Mouse (Mus musculus) hindbrain, embryonic 14.5 days (tissue): ENCODE results near the gene Gm33543. TPM values are rescaled to one million over a fixed set of nuclear protein-coding genes. Genes with fewer than 3 reads are reported as not detected.
A peak's percentile ranks its signal among the peaks of the same experiment; 100 is the strongest.

Experiments
- ATAC-seq: fragments of 200-750 bp; cut with Nextera tagmentation; 2 replicates; pipeline ENCODE4 v1.8.0; 2017; ENCODE audit warnings: moderate number of reproducible peaks, mild to moderate bottlenecking, moderate TSS enrichment, moderate library complexity; ENCODE audit not compliant: low FRiP score
- DNase-seq: peaks from one replicate; pipeline ENCODE4 v3.0.0-alpha.2; 2015; ENCODE audit warnings: low spot score
- H3K27ac ChIP-seq: fragments of 300-500 bp; sonication (generic); 2 replicates; pipeline ENCODE4 v1.5.1; 2014; ENCODE audit warnings: mild to moderate bottlenecking, moderate library complexity
- H3K27me3 ChIP-seq: fragments of 300-500 bp; sonication (generic); 2 replicates; pipeline ENCODE4 v1.6.1; 2014; ENCODE audit warnings: mild to moderate bottlenecking, low read length, mixed read lengths; ENCODE audit not compliant: control insufficient read depth, insufficient read depth
- H3K36me3 ChIP-seq: fragments of 300-500 bp; sonication (generic); replicated peaks from 2 replicates; pipeline ENCODE4 v1.6.1; 2014; ENCODE audit not compliant: control insufficient read depth, insufficient read depth
- H3K4me1 ChIP-seq: fragments of 300-500 bp; sonication (generic); replicated peaks from 2 replicates; pipeline ENCODE4 v1.6.1; 2014; ENCODE audit warnings: antibody characterized with exemption, low read length, mixed read lengths; ENCODE audit not compliant: control insufficient read depth, insufficient read depth
- H3K4me2 ChIP-seq: fragments of 300-500 bp; sonication (generic); replicated peaks from 2 replicates; pipeline ENCODE4 v1.6.1; 2014; ENCODE audit warnings: mild to moderate bottlenecking, moderate library complexity
- H3K4me3 ChIP-seq: fragments of 300-500 bp; sonication (generic); replicated peaks from 2 replicates; pipeline ENCODE4 v1.5.1; 2014; ENCODE audit warnings: mild to moderate bottlenecking, low read length
- H3K9ac ChIP-seq: fragments of 300-500 bp; sonication (generic); 2 replicates; pipeline ENCODE4 v1.6.1; 2014
- H3K9me3 ChIP-seq: fragments of 300-500 bp; sonication (generic); 2 replicates; pipeline ENCODE4 v1.6.1; 2016; ENCODE audit warnings: low read length; ENCODE audit not compliant: control insufficient read depth
- WGBS: fragments of 180-500 bp; shearing (Covaris S2); extraction: QIAGEN DNeasy Blood & Tissue Kit; methylation state at CpG from one replicate; pipeline ENCODE4 v1.1.7; 2014; 5-methylcytosine and 5-hydroxymethylcytosine counted together
- polyA plus RNA-seq: library from polyadenylated mRNA; unstranded; fragments of >200 nt; fragmentation: Nextera tagmentation; extraction: Ambion mirVana; gene quantifications from 2 replicates; pipeline ENCODE4 v1.2.1, GENCODE M21; 2014

Gm33543 gene
- polyA plus RNA-seq, 1 experiment from 2014 or later: not detected

DNA sequence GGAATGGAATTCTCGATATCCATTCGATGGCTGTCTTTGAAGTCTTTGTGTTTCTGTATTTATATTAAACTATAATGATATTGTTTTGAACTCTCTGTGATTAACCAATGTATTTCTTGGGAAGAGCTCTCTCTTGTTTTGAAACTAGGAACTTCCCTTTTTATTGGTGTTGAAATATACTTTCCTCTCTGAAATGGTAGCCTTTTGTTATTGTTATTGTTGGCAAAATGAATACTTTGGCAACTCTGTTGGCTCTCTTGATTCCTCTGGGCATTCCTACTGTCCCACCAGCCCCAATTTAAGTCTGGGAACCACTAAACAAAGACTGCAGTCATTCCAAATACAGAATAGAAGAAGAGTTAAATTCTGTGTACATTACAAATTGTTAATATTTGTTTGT lies 24.9 kb upstream of the Gm33543 start:
- no peak overlapping the region for H3K4me3 ChIP-seq

DNA sequence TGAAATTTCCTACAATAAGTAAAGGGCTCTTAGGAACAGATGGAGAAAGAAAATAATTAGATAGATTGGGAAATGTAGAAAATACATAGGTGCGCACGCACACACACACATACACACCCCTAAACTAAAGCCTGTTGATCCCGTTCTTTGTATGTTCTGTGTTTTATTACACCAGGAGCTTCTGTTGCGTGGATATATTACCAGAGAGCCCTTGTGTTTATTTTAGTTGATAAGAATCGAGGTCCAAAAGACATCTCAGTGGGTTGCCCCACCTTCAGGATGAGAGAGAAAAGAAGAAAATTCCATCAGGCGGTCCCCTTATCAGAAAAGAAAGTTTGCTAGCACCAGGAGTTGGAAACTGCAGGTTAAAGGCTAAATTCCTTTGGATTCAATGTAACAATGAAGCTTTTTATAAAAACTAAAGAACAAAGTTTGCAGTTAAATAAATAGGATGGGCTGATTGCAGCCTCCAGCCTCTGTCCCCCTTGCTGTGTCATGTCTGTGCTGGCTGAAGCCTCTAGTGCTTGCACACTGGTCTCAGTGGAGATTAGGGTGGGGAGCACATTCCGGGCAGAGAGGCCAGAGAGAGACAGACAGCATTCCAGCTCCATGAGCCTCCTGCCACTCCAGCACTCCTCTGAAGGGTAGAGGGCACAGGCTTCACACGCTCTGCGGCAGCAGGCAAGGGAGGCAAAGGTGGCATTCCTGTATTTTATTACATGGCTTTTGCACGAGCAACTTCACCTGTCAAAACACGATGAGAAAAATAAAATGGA lies 21.8 kb upstream of the Gm33543 start:
- no peak for ATAC-seq
- Histone ChIP-seq H3K36me3 (no peaks in the 10 kb centered on the region), H3K27ac (no peak overlapping the region), H3K4me2 (no peak overlapping the region), H3K9ac (no peak overlapping the region), H3K27me3 (no peaks in the 10 kb centered on the region), H3K9me3 (no peaks in the 10 kb centered on the region), H3K4me1 (no peaks in the 10 kb centered on the region), H3K4me3 (no peak overlapping the region)
- DNase-seq: no peak
- WGBS: 59% methylated on average over 11 of the region's 11 CpGs

More for the DNA sequence above, 24.9 kb upstream of the Gm33543 start:
- no peak overlapping the region for H3K9ac ChIP-seq
- H3K36me3 ChIP-seq: no peaks in the 10 kb centered on the region
- no peaks in the 10 kb centered on the region for H3K4me1 ChIP-seq
- no peak overlapping the region for H3K27ac ChIP-seq
- 90% methylated on average over 2 of the region's 2 CpGs for whole genome bisulfite sequencing
- H3K27me3 ChIP-seq: no peaks in the 10 kb centered on the region
- no peaks in the 10 kb centered on the region for H3K9me3 ChIP-seq
- no peak overlapping the region for H3K4me2 ChIP-seq
- DNase-seq: no peak
- ATAC-seq: no peak

DNA sequence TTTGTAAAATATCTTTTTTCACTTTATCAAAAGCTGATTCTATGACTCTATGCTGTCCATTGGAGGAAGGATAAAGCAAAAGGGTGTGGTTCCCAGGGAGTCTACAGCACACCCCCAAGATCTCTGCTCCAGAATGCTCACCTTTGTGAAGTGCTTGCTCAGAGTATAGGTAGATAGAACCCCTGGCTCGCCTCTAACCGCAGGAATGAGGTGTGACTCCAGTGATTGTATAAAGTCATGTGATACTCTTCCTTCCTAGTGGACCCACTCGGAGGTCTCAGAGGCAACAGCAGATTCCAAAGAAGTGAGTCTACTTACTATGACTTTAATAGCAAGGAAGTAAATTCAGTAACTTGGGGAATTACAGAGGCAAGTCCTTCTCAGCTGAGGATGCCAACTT lies 19.9 kb upstream of the Gm33543 start:
- no peak overlapping the region for H3K9ac ChIP-seq
- no peaks in the 10 kb centered on the region for H3K36me3 ChIP-seq
- 85% methylated on average over 3 of the region's 3 CpGs for WGBS
- no peak overlapping the region for H3K4me2 ChIP-seq
- no peaks in the 10 kb centered on the region for H3K9me3 ChIP-seq
- no peaks in the 10 kb centered on the region for H3K27me3 ChIP-seq
- no peak overlapping the region for H3K27ac ChIP-seq
- H3K4me1 ChIP-seq: no peaks in the 10 kb centered on the region
- ATAC-seq (no peak), DNase-seq (no peak)
- H3K4me3 ChIP-seq: no peak overlapping the region

DNA sequence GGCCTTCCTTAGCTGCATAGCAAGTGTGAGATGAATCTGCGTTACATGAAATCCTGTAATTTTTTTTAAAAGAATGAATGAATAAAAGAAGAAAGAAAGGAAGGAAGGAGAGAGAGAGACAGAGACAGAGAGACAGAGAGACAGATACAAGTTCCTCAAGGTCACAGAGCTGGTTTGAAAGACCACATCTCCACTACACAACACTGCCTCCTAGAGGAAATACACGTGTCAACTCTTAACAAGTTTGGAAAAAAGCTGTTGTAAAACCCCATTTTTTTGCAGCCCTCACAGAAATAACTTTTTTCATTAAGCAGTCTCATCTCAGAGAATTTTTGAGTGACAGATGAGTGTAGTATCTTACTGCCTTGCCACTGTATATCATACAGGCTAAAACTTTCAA lies 15.4 kb upstream of the Gm33543 start:
- no peak overlapping the region for H3K27ac ChIP-seq
- H3K36me3 ChIP-seq: no peaks in the 10 kb centered on the region
- no peak overlapping the region for H3K9ac ChIP-seq
- DNase-seq: peak; percentile 69
- 40% methylated on average over 2 of the region's 2 CpGs for WGBS
- no peak for ATAC-seq
- H3K4me3 ChIP-seq: no peak overlapping the region
- H3K4me1 ChIP-seq: no peaks in the 10 kb centered on the region
- H3K27me3 ChIP-seq: no peaks in the 10 kb centered on the region
- no peak overlapping the region for H3K4me2 ChIP-seq
- no peaks in the 10 kb centered on the region for H3K9me3 ChIP-seq

DNA sequence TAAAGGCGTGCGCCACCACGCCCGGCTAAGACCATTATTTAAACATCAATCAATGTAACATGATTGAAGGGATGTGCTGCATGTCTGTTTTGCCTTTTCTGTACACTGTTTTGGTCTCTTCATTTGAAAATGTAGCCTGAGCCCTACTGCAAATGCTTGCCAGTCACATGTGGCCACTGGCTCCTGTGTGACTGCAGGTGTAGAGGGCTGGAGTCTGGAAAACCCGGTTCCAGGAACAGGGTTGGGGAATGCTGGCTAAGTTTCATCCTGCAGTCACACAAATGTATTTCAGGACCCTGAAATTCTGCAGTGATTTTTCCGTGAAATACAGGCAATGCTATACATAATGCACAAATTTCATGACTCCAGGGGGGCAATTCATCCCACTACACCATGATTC lies 12.7 kb upstream of the Gm33543 start:
- Histone ChIP-seq H3K4me2 (no peak overlapping the region), H3K27me3 (no peaks in the 10 kb centered on the region), H3K4me1 (no peaks in the 10 kb centered on the region), H3K36me3 (no peaks in the 10 kb centered on the region), H3K27ac (no peak overlapping the region), H3K9ac (no peak overlapping the region), H3K4me3 (no peak overlapping the region), H3K9me3 (no peaks in the 10 kb centered on the region)
- ATAC-seq: no peak
- DNase-seq: no peak
- 95% methylated on average over 6 of the region's 6 CpGs for WGBS

DNA sequence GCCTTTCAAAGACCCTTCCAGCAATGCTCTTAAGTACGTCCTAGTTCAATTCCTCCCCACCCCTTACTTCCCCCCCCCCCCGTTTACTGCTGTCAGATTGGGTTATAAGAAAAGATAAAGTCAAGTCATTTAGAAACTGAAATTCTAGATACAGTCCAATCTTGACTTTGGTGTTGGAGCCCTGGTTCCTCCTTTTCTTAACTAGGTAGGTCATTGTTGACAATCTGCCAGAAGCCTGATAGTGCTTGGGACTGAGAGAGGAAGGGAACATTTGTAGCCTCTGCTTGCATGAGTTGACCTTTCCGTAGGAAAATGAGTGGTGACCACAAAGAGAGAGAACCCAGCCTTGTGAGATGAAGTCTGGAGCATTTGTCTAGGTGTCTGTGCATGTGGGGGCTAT lies 7.8 kb upstream of the Gm33543 start:
- ATAC-seq (no peak), DNase-seq (no peak)
- 86% methylated on average over 3 of the region's 3 CpGs for WGBS
- Histone ChIP-seq H3K4me1 (no peaks in the 10 kb centered on the region), H3K27me3 (no peaks in the 10 kb centered on the region), H3K4me3 (no peak overlapping the region), H3K9me3 (no peaks in the 10 kb centered on the region), H3K36me3 (no peaks in the 10 kb centered on the region), H3K4me2 (no peak overlapping the region), H3K27ac (no peak overlapping the region), H3K9ac (no peak overlapping the region)

DNA sequence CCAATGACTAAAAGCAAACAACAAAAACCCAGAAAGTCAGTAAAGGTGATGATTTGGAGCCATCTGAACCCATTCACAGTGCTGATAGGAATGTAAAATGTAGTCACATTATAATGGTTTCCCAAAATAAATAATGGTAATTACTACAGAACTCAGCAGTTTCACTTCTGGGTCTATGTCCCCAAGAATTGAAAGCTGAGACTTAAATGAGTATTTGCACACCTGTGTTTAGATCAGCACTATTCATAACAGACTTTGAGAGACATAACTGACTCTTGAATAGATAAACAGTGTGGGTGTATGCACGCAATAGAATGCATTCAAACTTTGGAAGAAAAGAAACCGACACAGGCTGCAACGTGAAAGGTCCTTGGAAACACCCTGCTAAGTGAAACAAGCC lies 4.0 kb upstream of the Gm33543 start:
- Histone ChIP-seq H3K27ac (no peak overlapping the region), H3K4me1 (no peaks in the 10 kb centered on the region), H3K9ac (no peak overlapping the region), H3K36me3 (no peaks in the 10 kb centered on the region), H3K27me3 (no peaks in the 10 kb centered on the region), H3K4me3 (no peak overlapping the region), H3K9me3 (no peaks in the 10 kb centered on the region), H3K4me2 (no peak overlapping the region)
- ATAC-seq (no peak), DNase-seq (no peak)
- whole genome bisulfite sequencing: 80% methylated on average over 3 of the region's 3 CpGs

DNA sequence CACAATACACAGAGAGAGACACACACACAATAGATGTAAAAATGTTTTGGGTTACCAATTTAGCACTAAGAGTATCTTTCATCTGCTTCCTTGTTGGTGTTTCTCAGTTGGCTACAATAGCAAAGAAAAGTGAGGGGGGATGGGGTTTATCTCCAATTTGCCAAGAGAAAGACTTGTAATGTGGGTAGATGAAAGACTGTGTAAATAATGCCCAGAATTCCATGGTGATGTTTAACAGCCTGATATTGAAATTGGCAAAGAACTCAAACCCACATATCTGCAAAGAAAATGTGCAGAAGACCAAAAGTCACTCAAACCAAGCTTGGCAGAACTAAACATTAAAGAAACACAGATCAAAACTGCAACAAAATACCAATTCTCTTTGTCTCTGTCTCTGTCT lies 3.6 kb upstream of the Gm33543 start:
- H3K4me3 ChIP-seq: no peak overlapping the region
- H3K27me3 ChIP-seq: no peaks in the 10 kb centered on the region
- no peaks in the 10 kb centered on the region for H3K36me3 ChIP-seq
- no peaks in the 10 kb centered on the region for H3K9me3 ChIP-seq
- no peaks in the 10 kb centered on the region for H3K4me1 ChIP-seq
- no peak for DNase-seq
- no peak overlapping the region for H3K9ac ChIP-seq
- no peak overlapping the region for H3K27ac ChIP-seq
- H3K4me2 ChIP-seq: no peak overlapping the region
- no peak for ATAC-seq

DNA sequence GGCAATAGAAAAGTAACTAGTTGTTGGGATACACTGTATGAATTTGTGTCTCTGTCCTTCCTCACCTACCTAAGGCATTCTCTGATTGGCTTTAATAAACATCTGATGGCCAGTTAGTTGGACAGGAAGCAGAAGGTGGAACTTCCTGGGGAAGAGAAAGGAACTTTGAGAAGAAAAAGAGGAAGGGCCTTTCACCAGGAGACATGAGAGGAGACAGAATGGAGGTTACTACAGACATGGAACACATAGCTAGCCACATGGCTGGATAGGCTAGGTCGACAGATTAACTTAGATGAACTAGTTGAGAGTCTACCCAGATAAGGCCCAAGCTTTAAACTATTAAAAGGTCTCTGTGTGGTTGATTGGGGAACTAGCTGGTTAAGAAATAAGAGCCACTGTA lies 1.1 kb upstream of the Gm33543 start:
- no peak overlapping the region for H3K27ac ChIP-seq
- 93% methylated on average over 1 of the region's 1 CpGs for whole genome bisulfite sequencing
- H3K4me2 ChIP-seq: no peak overlapping the region
- no peaks in the 10 kb centered on the region for H3K9me3 ChIP-seq
- no peaks in the 10 kb centered on the region for H3K36me3 ChIP-seq
- no peak overlapping the region for H3K4me3 ChIP-seq
- no peaks in the 10 kb centered on the region for H3K27me3 ChIP-seq
- no peak for ATAC-seq
- no peaks in the 10 kb centered on the region for H3K4me1 ChIP-seq
- no peak for DNase-seq
- no peak overlapping the region for H3K9ac ChIP-seq

DNA sequence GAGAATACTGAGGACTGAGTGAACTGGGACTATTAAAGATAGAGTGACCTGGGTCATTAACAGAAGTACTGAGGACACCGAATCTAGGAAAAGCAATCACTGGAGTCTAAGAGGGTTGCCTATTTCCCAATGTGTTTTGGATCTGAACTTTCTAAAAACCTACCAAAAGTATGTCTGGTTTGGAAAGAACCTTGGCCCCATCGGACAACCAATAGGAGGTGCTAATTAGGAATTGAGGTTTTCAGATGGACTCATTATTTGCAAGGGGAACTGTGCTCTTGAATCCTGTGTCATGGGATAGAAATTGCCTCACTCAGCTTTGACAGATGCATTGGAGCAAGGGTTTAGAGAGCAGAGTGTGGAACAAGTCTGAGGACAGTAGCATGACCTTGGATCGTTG lies 1.5 kb downstream of the Gm33543 start:
- Histone ChIP-seq H3K4me3 (no peak overlapping the region), H3K27me3 (no peaks in the 10 kb centered on the region), H3K4me1 (no peaks in the 10 kb centered on the region), H3K27ac (no peak overlapping the region), H3K4me2 (no peak overlapping the region), H3K9ac (no peak overlapping the region), H3K36me3 (no peaks in the 10 kb centered on the region), H3K9me3 (no peaks in the 10 kb centered on the region)
- 93% methylated on average over 3 of the region's 3 CpGs for WGBS
- no peak for DNase-seq
- no peak for ATAC-seq
